Mouse (Mus musculus) ovary, postnatal 14 days (tissue): ENCODE data around the gene Parvb.
A peak's percentile ranks its signal among the peaks of the same experiment; 100 is the strongest.

ENCODE experiments used
- DNase-seq: peaks from one replicate; pipeline ENCODE4 v3.0.0; 2022; ENCODE audit warnings: low spot score

Parvb gene

DNA sequence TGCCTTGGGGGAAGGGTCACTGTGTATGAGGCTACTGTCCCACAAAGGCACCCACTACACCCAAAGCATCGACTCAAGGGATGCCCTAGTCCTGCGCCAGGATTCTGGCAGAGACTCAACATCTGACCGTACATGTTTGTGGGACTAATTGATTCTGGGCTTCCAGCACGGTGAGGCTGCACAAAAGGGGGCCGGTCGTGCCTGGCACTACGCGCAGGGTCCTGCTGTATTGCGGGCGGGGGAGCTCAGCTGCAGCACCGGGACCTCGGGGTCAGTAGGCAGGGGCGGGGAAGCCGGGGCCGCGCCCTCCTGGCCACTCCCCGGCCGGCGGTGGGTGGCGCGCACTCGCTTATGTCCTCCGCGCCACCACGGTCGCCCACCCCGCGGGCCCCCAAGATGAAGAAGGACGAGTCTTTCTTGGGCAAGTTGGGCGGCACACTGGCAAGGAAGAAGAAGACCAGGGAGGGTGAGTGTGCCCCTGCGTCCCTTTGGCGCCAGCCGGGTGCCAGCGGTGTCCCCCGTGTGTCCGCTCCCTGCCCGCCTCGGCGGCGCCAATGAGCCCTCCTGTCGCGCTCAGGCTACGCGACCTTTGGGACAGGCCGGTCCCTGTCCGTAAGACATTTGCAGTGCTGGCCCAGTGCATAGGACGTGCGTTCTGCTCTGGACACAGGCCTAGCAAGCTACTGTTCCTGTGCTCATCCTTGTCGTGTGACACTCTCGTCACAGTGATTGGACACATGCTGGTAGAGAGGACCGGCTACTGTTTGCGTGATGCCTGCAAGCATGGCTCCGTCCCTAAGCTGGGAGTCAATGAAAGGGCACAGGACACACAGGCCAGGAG, at the start of gene Parvb:
Gene Parvb (plus strand): TSS at position 323 of the 841 bp plus-strand sequence.
- no peak for DNase-seq

DNA sequence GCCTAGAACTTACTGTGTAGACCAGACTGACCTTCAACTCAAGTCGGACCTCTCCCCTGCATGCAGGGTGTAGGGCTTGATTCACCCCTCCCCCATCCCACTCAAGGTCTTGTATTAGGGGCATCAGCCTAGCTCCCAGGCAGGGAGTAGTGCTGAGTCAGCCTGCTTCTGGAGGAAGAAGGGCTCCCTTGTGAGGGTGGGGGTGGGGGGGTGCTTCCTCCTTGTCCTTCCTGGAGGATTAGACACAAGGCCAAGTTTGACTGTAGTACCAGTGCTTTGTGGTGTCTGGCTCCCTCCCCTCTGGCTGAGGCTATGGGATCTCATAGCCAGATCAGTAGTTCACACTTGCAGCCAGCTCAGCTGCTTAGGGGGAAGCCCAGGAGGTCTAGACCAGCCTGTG, 47.9 kb upstream of the Parvb start:
- no peak for DNase-seq

DNA sequence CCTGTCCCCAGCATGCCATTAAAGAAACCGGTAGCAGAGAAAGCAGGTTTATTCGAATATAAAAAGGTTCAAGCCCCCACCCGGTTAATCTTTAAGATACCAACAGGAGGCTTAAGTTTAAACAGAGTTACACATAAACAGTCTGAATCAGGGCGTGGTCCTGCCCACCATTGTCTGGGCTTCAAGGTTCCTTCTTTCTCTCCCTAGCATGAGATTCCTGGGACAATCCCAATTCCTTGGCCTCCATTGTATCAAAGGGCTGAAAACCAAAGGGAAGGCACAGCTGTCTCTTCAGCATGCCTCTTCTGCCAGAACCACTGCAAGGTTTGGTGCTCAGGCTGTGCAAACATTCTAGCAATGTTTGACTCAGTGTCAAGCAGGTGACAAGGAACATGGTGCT, 45.6 kb upstream of the Parvb start:
- DNase-seq, result no peak

DNA sequence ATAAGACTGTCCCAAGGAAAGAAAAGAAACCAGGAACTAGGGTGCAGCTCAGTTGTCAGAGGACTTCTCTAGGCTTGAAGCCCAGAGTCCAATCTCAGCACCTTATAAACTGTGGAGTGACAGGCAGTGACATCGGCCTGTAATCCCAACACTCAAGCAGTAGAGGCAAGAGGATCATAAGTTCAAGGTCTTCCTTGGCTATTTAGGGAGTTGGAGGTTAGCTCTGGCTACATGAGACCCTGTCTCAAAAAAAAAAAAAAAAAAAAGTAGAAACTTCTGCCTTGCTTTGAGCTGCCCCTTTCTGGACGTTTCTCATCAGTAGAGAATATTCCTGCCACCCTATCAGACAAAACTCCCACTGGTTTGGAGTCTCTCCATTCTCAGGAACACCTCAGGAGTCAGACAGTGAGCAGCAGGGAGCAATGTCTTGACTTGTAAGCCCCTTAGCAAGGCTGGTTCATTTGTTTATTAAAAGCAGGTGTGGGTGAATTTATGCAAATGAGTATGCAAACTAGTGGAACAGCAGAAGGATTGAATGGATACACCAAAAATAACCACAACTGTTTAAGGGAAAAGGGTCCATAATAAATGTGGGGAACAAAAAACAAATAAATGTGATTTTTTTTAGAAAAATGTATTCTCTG, 42.8 kb upstream of the Parvb start:
- no peak for DNase-seq

DNA sequence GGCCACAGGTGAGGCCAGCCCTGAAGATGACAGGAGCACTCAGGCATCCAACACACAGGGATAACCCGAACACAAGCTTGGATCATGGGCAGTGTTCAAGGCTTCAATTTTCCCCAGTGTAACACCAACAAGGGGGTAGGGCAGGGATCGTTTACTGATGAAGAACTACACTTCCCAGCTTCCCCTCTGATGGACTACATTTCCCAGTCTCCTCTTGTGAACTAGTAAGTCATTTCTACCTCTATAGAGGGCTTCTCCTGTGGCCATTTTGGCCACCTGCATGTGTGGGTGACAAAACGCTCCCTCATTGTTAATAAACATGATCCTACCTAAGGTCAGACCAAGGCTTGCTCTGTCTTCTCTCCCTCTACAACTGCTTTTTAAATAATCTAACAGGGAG, 42.0 kb upstream of the Parvb start:
- DNase-seq, result no peak

DNA sequence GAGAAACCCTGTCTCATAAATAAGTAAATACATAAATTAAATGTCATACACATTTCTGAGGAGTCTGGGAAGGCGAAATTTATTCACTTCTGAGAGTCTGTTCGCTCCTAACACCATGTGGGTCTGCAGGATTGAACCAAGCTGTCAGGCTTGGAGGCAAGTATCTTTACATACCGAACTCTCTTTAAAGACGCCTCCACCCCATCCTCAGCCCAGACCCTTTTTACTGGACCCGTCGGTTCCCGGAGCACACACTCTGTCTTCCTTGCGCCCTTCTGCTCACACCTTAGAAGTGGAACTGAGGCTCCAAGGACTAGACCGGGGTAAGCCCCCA, 40.2 kb upstream of the Parvb start:
- no peak for DNase-seq

- DNase-seq, result peak; percentile 79
These were observed 39.6 kb upstream of the Parvb start, which contains the start of gene Samm50 for GRCm38 (mm10) chr15:84192058-84192791. Samm50 (plus strand) TSS chr15:84192241.

DNA sequence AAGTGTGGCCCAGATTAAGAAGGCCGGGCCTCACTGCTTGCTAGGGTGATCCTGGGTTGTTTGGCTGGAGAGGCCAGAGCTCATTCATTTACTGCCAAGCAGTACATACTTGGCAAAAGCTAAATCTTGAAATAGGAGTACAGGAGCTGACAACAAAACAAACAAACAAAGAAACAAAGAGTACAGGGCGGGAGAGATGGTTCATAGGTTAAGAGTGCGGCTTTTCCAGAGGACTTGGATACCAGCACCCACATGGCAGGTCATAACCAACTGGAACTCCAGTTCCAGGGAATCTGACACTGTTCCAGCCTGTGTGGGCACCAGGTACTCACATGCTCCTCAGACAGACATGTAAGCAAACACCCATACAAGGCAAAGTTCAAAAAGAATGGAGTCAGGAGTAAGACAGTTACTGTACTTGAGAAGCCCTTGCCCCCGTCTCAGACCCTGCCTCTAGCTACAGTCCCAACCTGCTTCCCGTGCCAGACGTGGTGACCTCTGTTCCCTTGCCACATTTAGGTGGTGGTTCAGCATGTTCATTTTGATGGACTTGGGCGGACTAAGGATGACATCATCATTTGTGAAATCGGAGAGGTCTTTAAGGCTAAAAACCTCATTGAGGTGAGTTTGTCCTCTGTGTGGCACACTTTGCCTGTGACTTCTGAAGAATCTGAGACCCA, 35.2 kb upstream of the Parvb start:
- DNase-seq, result no peak

DNA sequence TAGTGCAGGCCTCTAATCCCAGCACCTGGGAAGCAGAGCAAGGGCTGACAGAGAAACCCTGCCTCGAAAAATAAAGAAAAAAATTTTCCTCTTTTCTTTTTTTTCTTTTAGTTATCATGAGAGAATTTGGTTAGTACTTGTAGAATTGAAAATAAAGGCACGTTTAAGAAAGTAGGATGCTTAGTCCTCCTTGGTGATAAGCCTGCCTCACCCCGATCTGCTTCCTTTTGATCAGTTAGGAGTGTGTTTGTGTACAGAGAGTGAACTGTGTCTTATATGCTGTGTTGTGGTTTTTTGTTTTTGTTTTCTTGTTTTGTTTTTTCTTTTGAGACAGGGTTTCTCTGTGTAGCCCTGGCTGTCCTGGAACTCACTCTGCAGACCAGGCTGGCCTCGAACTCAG, 24.5 kb upstream of the Parvb start:
- DNase-seq, result no peak

DNA sequence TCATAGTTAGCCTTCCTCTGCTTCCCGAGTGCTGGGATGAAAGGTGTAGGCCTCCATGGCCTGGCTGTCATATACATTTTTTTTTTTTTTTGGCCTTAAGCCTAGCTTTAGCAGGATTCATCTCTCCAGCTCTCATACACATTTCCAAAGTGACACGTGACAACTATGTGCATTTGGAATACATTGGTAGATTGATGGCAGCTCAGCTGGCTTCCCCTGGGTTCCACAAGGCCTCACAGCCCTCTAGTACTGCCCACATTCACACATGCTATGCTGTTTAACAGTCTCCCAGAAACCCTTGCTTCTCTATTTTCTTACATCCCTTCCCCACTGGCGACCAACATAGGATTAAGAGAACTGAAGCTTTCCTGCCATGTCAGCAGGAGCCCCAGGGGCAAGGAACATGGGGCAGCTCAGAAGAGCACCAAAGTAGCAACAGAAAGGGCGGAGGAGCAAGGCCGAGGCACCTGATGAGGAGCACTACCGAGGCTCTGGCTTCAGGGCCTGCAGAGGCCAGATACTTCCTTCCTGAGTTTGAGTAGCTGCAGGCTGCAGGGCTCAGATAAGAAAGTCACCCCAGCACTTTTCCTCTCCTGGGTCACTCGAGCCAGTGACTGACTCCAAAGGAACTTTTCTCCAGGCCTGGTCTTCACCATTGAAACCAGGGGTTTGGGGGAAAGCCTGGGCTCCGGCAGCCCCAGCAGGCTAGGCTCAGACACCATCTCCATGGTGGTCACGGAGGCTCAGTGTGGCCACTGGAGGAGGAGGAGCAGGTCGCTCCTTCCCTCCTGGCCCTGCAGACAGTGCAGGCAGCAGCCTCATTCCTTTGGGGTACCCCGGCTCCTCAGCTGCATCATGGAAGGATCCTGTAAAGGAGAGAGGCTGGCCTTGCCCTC, 22.1 kb upstream of the Parvb start:
- no peak for DNase-seq

DNA sequence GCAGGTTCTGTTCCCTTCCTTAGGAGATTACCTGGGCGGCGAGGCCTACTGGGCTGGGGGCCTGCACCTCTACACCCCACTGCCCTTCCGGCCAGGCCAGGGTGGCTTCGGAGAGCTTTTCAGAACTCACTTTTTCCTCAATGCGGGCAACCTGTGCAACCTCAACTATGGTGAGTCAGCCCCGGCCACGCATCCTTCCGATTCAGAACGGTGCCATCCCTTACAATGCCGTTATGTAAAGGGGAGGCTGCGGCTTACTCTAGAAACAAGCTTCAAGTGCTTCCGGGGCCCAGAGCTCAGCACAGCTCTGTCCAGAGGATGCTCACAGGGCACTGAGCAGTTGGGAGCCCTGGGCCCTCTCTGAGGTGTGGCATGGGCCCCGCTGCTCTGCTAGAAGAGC, 21.4 kb upstream of the Parvb start:
- DNase-seq, result no peak

DNA sequence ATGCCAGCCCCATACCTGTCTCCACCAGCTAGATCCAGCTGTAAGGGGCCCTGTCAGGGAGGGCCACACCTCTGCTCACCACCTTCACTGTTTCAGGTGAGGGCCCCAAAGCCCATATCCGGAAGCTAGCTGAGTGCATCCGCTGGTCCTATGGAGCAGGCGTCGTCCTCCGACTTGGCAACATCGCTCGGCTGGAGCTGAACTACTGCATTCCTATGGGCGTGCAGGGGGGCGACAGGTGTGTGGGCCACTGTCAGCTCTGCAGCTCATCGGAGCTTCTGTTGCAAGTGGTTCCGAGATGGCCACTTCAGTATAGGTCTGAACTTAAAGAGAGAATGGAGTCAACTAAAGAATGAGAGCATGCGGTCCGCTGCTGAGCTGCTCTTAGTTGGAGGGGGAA, 20.9 kb upstream of the Parvb start:
- no peak for DNase-seq

DNA sequence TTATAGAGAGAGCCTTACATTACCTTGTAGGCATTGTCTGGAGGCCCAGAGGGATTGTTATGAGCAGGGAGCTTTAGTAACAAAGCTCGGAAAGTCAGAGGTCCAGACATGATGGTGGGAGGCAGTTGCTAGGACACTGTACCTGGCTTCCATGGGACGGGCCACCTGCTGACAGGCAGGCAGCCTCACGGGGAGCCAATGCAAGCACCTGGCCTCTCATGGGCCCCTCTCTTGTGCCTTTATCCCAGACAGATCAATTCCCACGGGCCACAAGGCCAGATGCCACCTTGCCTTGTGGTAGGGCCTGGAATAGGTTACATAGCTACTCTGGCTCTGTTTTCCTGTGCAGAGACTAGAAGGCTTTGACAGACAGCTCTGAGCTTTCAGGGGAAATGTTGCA, 20.3 kb upstream of the Parvb start:
- no peak for DNase-seq

DNA sequence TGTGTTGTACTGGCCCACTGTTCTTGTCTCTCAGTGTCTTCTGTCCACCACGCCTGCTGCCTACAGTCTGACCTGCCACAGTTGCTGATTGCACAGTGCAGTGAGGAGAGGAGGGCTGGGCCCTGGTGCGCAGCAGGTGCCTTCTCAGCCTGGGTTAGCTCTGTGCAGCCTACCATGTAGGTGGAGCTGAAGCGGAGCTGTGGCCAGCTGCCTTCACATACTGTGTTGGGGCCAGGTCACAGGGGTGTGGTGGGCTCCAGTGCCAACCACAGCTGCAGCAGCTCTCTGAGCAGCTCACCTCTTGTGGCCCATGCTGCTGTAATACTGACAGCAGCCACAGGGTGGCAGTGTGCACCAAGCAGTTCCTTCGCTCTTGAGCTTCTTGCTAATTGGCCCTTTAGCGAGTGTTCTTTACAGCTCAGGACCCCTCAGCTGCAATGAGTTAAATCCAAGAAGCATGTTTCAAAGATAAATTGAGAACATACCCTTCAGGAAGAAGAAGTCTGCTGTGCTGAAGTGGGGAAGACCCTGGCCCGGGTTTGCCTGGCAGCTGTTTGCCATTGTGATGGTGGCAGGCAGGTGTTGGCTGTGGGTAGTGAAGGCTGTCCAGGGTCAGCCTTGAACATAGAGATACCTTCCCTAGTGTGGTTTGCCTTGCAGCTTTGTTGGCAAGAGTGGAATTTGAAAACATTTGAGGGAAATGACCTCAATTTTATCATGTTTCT, 19.6 kb upstream of the Parvb start:
- peak; percentile 90 for DNase-seq

GRCm38 (mm10) chr15:84212756-84213105, 19.1 kb upstream of the Parvb start:
- DNase-seq, result no peak

GRCm38 (mm10) chr15:84213162-84213739, 18.6 kb upstream of the Parvb start:
- no peak for DNase-seq

DNA sequence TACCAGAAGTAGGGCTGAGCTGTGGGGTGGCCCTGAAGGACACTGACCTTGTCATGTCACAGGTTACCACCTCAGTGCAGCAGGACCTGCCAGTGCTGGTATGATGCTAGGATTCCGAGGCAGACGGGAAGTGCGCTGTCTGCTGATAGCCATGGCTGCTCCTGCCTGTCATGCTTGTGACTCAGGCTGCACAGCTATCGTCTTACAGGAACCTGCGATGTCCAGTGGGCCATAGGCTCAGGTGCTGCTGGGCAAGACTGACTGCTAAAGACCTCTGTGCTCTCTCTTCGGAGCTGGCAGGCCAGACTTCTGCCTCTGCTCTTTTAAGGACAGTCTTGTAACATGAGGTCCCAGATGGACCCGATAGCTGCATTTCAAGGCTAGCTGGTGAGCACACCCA, 17.4 kb upstream of the Parvb start:
- no peak for DNase-seq

- no peak for DNase-seq
These were observed 16.6 kb upstream of the Parvb start for GRCm38 (mm10) chr15:84215273-84215672.

GRCm38 (mm10) chr15:84216026-84216425, 15.8 kb upstream of the Parvb start:
- DNase-seq, result no peak

DNA sequence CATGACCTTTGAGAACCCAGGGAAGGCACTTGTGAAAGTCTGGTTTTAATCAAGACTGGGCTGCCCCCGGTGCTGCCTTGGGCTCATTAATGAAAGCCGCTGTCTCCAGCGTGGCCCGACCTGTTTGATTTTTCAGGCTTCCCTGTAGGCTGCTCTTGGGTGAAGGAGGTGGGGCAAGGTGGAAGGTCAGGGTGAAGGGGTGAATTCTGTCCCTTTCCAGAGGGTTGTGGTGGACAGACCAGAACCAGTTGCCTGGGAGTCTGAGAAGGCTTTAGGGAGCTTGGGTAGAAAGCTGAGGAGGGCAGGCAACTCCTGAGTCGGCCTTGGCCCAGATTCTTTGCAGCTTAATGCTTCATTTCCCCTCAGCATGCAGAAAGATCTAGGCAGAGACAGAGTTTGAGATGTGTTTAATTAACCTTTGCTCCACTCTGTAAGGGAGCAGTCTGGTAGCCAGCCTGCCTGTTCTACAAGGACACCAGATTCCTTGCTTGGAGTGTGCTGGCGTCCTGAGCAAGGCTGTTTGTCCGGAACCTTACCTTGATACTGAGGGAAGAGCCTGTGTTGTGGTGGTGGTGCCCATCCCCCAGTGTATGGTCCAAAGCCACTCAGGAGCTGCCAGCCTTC, 15.3 kb upstream of the Parvb start:
- DNase-seq, result no peak
